ENCODE assay signal across 9 mouse cellular contexts in the genomic region with DNA sequence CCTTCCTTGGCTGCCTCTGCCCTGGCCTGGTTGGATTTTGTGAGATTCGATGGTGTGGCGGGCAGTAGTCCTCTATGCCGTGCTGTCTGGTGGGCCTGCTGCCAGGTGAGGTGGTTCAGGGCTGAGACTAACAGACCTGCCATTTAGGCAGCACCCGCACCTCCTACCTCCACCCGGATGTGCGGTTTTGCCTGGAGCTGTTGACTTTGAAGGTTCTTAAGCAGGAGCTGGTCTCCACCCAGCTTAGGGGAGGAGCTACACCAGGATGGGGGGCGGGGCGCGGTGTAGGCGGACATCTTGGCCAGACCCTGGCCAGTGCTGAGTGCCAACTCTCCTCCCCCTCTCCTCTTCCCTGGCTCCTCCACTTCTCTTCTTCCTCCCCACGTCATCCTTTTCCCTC. TPM values are rescaled to one million over a fixed set of nuclear protein-coding genes. Genes with fewer than 3 reads are reported as not detected.
DNase-seq lines count a peak whose midpoint lies in the region; ATAC-seq lines count a peak whose summit lies in the region.
"Had no signal": no experiment of that assay in that cellular context is flagged by ENCODE, and none has a peak within 500 bp of the region (broad histone marks: within the 10 kb centered on the region; RNA-seq: fewer than 3 reads in every experiment).

No protein-coding gene starts in this region.

- no peak overlapping the region for H3K27ac ChIP-seq in neural tube, embryonic 13.5 days (replicated peaks)
- H3K27ac ChIP-seq in neural tube, embryonic 15.5 days (replicated peaks), result no peak overlapping the region
- 0 out of 2 replicates have a peak overlapping the region, but pooled peaks have one; percentile 4 for H3K27ac ChIP-seq in kidney, embryonic 14.5 days (ENCODE audit: low read depth, low read length)
- 0 out of 2 replicates have a peak overlapping the region, but pooled peaks have one; percentile 6 for H3K27ac ChIP-seq in lung, embryonic 15.5 days
- no peak overlapping the region for H3K27ac ChIP-seq in stomach, embryonic 14.5 days (ENCODE audit: low read length)
- no peak overlapping the region for H3K27ac ChIP-seq in midbrain, embryonic 13.5 days

- H3K4me3 ChIP-seq in neural tube, embryonic 13.5 days, result no peak overlapping the region
- H3K4me3 ChIP-seq in neural tube, embryonic 15.5 days (replicated peaks), result no peak overlapping the region
- no peak overlapping the region for H3K4me3 ChIP-seq in kidney, embryonic 14.5 days (ENCODE audit: low read length)
- no peak overlapping the region for H3K4me3 ChIP-seq in lung, embryonic 15.5 days
- H3K4me3 ChIP-seq in stomach, embryonic 14.5 days (ENCODE audit: low read depth, low read length), result no peak overlapping the region
- no peak overlapping the region for H3K4me3 ChIP-seq in midbrain, embryonic 13.5 days (replicated peaks)

- no peaks in the 10 kb centered on the region for H3K9me3 ChIP-seq in neural tube, embryonic 13.5 days
- no peaks in the 10 kb centered on the region for H3K9me3 ChIP-seq in neural tube, embryonic 15.5 days (replicated peaks)
- H3K9me3 ChIP-seq in kidney, embryonic 14.5 days (ENCODE audit: control insufficient read depth, low read length), result no peaks in the 10 kb centered on the region
- H3K9me3 ChIP-seq in lung, embryonic 15.5 days, result no peaks in the 10 kb centered on the region
- H3K9me3 ChIP-seq in stomach, embryonic 14.5 days (ENCODE audit: control insufficient read depth, low read depth, low read length), result no peaks in the 10 kb centered on the region
- H3K9me3 ChIP-seq in midbrain, embryonic 13.5 days, result no peaks in the 10 kb centered on the region

- H3K4me1 ChIP-seq in neural tube, embryonic 13.5 days (replicated peaks), result peaks cover 41% of the 10 kb centered on the region
- peaks cover 23% of the 10 kb centered on the region for H3K4me1 ChIP-seq in neural tube, embryonic 15.5 days
- H3K4me1 ChIP-seq in kidney, embryonic 14.5 days (ENCODE audit: control insufficient read depth, insufficient read depth, low read length), result peaks cover 33% of the 10 kb centered on the region
- H3K4me1 ChIP-seq in lung, embryonic 15.5 days, result peaks cover 30% of the 10 kb centered on the region
- H3K4me1 ChIP-seq in stomach, embryonic 14.5 days (ENCODE audit: control insufficient read depth, insufficient read depth, low read length), result peaks cover 27% of the 10 kb centered on the region
- H3K4me1 ChIP-seq in midbrain, embryonic 13.5 days (replicated peaks), result peaks cover 29% of the 10 kb centered on the region

- 63% methylated on average over 11 of the region's 11 CpGs for whole genome bisulfite sequencing in neural tube, embryonic 13.5 days
- WGBS in neural tube, embryonic 15.5 days, result 63% methylated on average over 11 of the region's 11 CpGs
- 49% methylated on average over 11 of the region's 11 CpGs for WGBS in kidney, embryonic 14.5 days
- 33% methylated on average over 11 of the region's 11 CpGs for WGBS in lung, embryonic 15.5 days
- 43% methylated on average over 11 of the region's 11 CpGs for WGBS in stomach, embryonic 14.5 days
- WGBS in midbrain, embryonic 13.5 days, result 58% methylated on average over 11 of the region's 11 CpGs

- H3K4me2 ChIP-seq in neural tube, embryonic 13.5 days, result no peak overlapping the region
- no peak overlapping the region for H3K4me2 ChIP-seq in neural tube, embryonic 15.5 days
- no peak overlapping the region for H3K4me2 ChIP-seq in kidney, embryonic 14.5 days (replicated peaks; ENCODE audit: low read depth, low read length)
- no peak overlapping the region for H3K4me2 ChIP-seq in lung, embryonic 15.5 days
- H3K4me2 ChIP-seq in stomach, embryonic 14.5 days (replicated peaks; ENCODE audit: low read depth, low read length), result no peak overlapping the region
- H3K4me2 ChIP-seq in midbrain, embryonic 13.5 days (replicated peaks), result no peak overlapping the region

- H3K27me3 ChIP-seq in neural tube, embryonic 13.5 days, result no peaks in the 10 kb centered on the region
- H3K27me3 ChIP-seq in neural tube, embryonic 15.5 days (replicated peaks), result no peaks in the 10 kb centered on the region
- H3K27me3 ChIP-seq in kidney, embryonic 14.5 days (ENCODE audit: control insufficient read depth, insufficient read depth, low read length), result no peaks in the 10 kb centered on the region
- H3K27me3 ChIP-seq in lung, embryonic 15.5 days, result no peaks in the 10 kb centered on the region
- H3K27me3 ChIP-seq in stomach, embryonic 14.5 days (ENCODE audit: control insufficient read depth, insufficient read depth, low read length), result no peaks in the 10 kb centered on the region
- H3K27me3 ChIP-seq in midbrain, embryonic 13.5 days, result 0 out of 2 replicates have a peak, but pooled peaks cover 3% of the 10 kb centered on the region

- H3K9ac ChIP-seq in neural tube, embryonic 13.5 days, result no peak overlapping the region
- H3K9ac ChIP-seq in neural tube, embryonic 15.5 days (replicated peaks), result no peak overlapping the region
- H3K9ac ChIP-seq in kidney, embryonic 14.5 days (ENCODE audit: low read depth, low read length), result no peak overlapping the region
- H3K9ac ChIP-seq in lung, embryonic 15.5 days, result no peak overlapping the region
- no peak overlapping the region for H3K9ac ChIP-seq in stomach, embryonic 14.5 days (replicated peaks; ENCODE audit: low read depth, low read length)
- H3K9ac ChIP-seq in midbrain, embryonic 13.5 days (replicated peaks), result no peak overlapping the region

- no peaks in the 10 kb centered on the region for H3K36me3 ChIP-seq in neural tube, embryonic 13.5 days
- no peaks in the 10 kb centered on the region for H3K36me3 ChIP-seq in neural tube, embryonic 15.5 days
- H3K36me3 ChIP-seq in kidney, embryonic 14.5 days (ENCODE audit: control insufficient read depth, insufficient read depth, low read length), result no peaks in the 10 kb centered on the region
- no peaks in the 10 kb centered on the region for H3K36me3 ChIP-seq in lung, embryonic 15.5 days
- no peaks in the 10 kb centered on the region for H3K36me3 ChIP-seq in stomach, embryonic 14.5 days (ENCODE audit: control insufficient read depth, insufficient read depth, low read length)
- no peaks in the 10 kb centered on the region for H3K36me3 ChIP-seq in midbrain, embryonic 13.5 days

- peak; percentile 31 for DNase-seq in adrenal gland, adult 8-10 months

- ATAC-seq in neural tube, embryonic 13.5 days (ENCODE audit: low read depth), result peak; percentile 26; the same call in 1 of the 2 replicates
- ATAC-seq in neural tube, embryonic 15.5 days (ENCODE audit: low FRiP score), result no peak
- peak; percentile 48 for ATAC-seq in erythroid progenitor cell, adult 5-6 weeks (replicated peaks; ENCODE audit: low FRiP score, poor library complexity, severe bottlenecking)
- peak; percentile 11; the same call in 1 of the 2 replicates for ATAC-seq in kidney, embryonic 14.5 days (ENCODE audit: low FRiP score, low TSS enrichment)
- peak; percentile 63; the same call in 1 of the 2 replicates for ATAC-seq in lung, embryonic 15.5 days (ENCODE audit: borderline replicate concordance, extremely low read depth, low FRiP score, low TSS enrichment)
- ATAC-seq in stomach, embryonic 14.5 days (ENCODE audit: insufficient number of reproducible peaks, insufficient read depth, low FRiP score, low read depth), result 0 out of 2 replicates have a peak, but pooled peaks have one; percentile 11
- no peak for ATAC-seq in midbrain, embryonic 13.5 days

RNA-seq across cellular contexts. Expression of gene Grifin, which starts 2.5 kb away (rescaled TPM):
- polyA plus RNA-seq in neural tube, embryonic 13.5 days (2015; fragmentation: Nextera tagmentation; extraction: Ambion mirVana), result not detected in 2 replicates
- 1.6 TPM in 1 of 2 replicates, not detected in the other for polyA plus RNA-seq in neural tube, embryonic 15.5 days (2015; fragmentation: Nextera tagmentation; extraction: Ambion mirVana)
- total RNA-seq in adrenal gland, adult 8-10 months (2022), result not detected
- total RNA-seq in erythroid progenitor cell, adult 5-6 weeks (2015; ENCODE audit: low replicate concordance), result not detected in 2 replicates
- total RNA-seq in erythroid progenitor cell, adult 5-6 weeks (2017; ENCODE audit: low replicate concordance), result not detected in 2 replicates
- polyA plus RNA-seq in kidney, embryonic 14.5 days (2014; fragmentation: Nextera tagmentation; extraction: Ambion mirVana), result 0.34 TPM in 1 of 2 replicates, not detected in the other
- polyA plus RNA-seq in lung, embryonic 15.5 days (2015; fragmentation: Nextera tagmentation; extraction: Ambion mirVana), result 0.28 TPM in 1 of 2 replicates, not detected in the other
- polyA plus RNA-seq in stomach, embryonic 14.5 days (2014; fragmentation: Nextera tagmentation; extraction: Ambion mirVana), result 0.74 TPM in 1 of 2 replicates, not detected in the other
- not detected in 2 replicates for polyA plus RNA-seq in midbrain, embryonic 13.5 days (2015; fragmentation: Nextera tagmentation; extraction: Ambion mirVana)
- polyA plus RNA-seq: gonadal fat pad, adult 2 months had no signal

RNA-seq across cellular contexts. Expression of gene Lfng, which starts 39.8 kb away (rescaled TPM):
- polyA plus RNA-seq in neural tube, embryonic 13.5 days (2015; fragmentation: Nextera tagmentation; extraction: Ambion mirVana), result 17.6 and 20.6 TPM in 2 replicates
- polyA plus RNA-seq in neural tube, embryonic 15.5 days (2015; fragmentation: Nextera tagmentation; extraction: Ambion mirVana), result 16.7 and 19.4 TPM in 2 replicates
- 10 to 100 TPM; 11.6 to 18.9 (median 17.2) TPM for total RNA-seq in adrenal gland, adult 8-10 months (2022)
- 19.7 and 20.5 TPM in 2 replicates for total RNA-seq in erythroid progenitor cell, adult 5-6 weeks (2015; ENCODE audit: low replicate concordance)
- 1.9 and 11.4 TPM in 2 replicates for total RNA-seq in erythroid progenitor cell, adult 5-6 weeks (2017; ENCODE audit: low replicate concordance)
- polyA plus RNA-seq in kidney, embryonic 14.5 days (2014; fragmentation: Nextera tagmentation; extraction: Ambion mirVana), result 32.2 and 39.0 TPM in 2 replicates
- polyA plus RNA-seq in lung, embryonic 15.5 days (2015; fragmentation: Nextera tagmentation; extraction: Ambion mirVana), result 22.5 and 27.8 TPM in 2 replicates
- polyA plus RNA-seq in stomach, embryonic 14.5 days (2014; fragmentation: Nextera tagmentation; extraction: Ambion mirVana), result 22.4 and 25.8 TPM in 2 replicates
- polyA plus RNA-seq in midbrain, embryonic 13.5 days (2015; fragmentation: Nextera tagmentation; extraction: Ambion mirVana), result 25.0 and 25.7 TPM in 2 replicates

Comparison
In these comparisons a context has a peak if more than half of its experiments do, and no peak if none do; other contexts are left out.
1. ATAC-seq: peak in neural tube, embryonic 13.5 days (single experiment), erythroid progenitor cell, adult 5-6 weeks (single experiment), kidney, embryonic 14.5 days (single experiment), lung, embryonic 15.5 days (single experiment) and stomach, embryonic 14.5 days (single experiment); none in neural tube, embryonic 15.5 days (single experiment) and midbrain, embryonic 13.5 days (single experiment).
2. H3K27ac ChIP-seq: peak in kidney, embryonic 14.5 days (single experiment) and lung, embryonic 15.5 days (single experiment); none in neural tube, embryonic 13.5 days (single experiment), neural tube, embryonic 15.5 days (single experiment), stomach, embryonic 14.5 days (single experiment) and midbrain, embryonic 13.5 days (single experiment).